Mouse (Mus musculus) liver, postnatal 0 days (tissue): Measurements from ENCODE around the gene Zfyve28.

Source experiments
- CTCF ChIP-seq: sonication (generic); IDR thresholded peaks from 2 replicates; pipeline ENCODE4 v1.5.1; 2016; ENCODE audit warnings: antibody characterized with exemption, low read depth
- EP300 ChIP-seq: IDR thresholded peaks from 2 replicates; pipeline ENCODE4 v1.6.1; 2016; ENCODE audit warnings: antibody characterized with exemption, low read depth, mild to moderate bottlenecking

DNA sequence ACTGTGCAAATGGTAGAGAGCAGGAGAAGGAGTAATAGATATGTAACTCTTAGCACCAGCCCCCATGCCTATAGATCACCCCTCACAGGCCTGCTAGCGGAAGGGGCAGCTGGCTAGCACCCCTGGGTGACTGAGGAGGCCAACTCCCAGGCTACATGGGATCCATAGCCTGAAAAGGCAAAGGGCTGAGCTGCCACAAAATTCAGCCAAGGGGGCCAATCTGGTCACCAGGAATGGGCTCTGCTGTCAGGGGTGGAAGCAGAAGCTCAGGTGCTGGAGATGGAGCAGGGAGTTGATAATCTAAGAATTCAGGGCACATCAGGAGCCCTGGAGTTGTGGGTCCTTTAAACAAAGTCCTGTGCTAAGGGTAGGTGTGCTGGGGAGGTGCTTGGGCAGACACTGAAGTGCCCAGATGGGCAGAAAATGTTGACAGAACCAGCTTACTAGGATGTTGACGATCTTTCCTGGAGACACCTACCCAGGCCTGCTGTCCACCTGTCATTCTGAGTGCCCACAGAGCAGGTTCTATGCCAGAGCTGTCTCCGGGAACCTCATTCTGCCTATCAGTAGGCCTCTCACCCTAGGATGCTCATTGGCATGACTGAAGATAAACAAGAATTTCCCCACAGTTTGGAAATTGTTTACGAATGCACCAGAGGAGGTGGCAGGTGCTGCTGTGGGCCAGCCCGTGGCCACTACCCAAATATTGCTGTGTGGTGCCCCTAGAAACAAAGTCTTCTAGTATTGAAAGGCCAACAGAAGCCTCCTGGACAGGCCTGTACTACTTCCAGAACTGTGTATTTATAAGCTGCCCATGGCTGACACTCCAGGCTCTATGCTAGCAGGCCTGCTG, 113.5 kb downstream of the Zfyve28 start:
- TF ChIP-seq CTCF (no peak), EP300 (no peak)
